24 mouse cellular contexts compared by ENCODE assay signal in the genomic region with DNA sequence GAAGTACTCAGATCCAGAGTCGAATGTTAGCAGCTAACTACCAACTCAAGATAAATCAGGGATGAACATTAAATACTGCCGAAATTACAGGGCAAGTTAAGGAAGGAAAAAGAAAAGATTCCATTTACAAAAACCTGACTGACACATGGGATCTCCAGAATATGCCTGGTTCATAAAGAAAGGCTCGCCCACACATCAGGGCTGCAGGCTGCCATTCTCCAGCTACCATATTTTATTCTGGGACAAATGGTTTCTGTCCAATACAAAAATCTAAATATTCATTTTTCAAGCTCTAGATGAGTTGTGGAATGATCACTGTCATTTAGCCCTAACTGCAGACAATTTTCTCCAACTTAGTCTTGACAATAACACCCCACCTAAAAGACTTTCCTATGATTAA.
"Had no signal": no experiment of that assay in that cellular context is flagged by ENCODE, and none has a peak within 500 bp of the region (broad histone marks: within the 10 kb centered on the region; RNA-seq: fewer than 3 reads in every experiment).

No protein-coding gene starts in this region.

- H3K27ac ChIP-seq: heart, embryonic 13.5 days; heart, embryonic 15.5 days; hindbrain, embryonic 13.5 days; hindbrain, embryonic 15.5 days; hindbrain, postnatal 0 days; kidney, embryonic 15.5 days; kidney, postnatal 0 days; limb, embryonic 13.5 days; limb, embryonic 15.5 days; liver, embryonic 12.5 days; liver, embryonic 14.5 days had no signal

- DNase-seq: gastrocnemius, postnatal 14 days; gastrocnemius, postnatal 36 days; heart, adult 18-20 months; heart, postnatal 14 days; heart, postnatal 36 days; kidney, adult 11 months; kidney, adult 2 months; kidney, adult 9 months; kidney, postnatal 14 days; kidney, postnatal 36 days; layer of hippocampus, postnatal 36 days; left cerebral cortex, postnatal 4 days had no signal

- H3K4me3 ChIP-seq: heart, embryonic 13.5 days; heart, embryonic 15.5 days; hindbrain, embryonic 13.5 days; hindbrain, embryonic 15.5 days; kidney, embryonic 15.5 days; limb, embryonic 13.5 days; limb, embryonic 15.5 days; liver, embryonic 12.5 days had no signal

- ATAC-seq: hindbrain, postnatal 0 days; intestine, embryonic 16.5 days; liver, embryonic 12.5 days had no signal
